Mouse (Mus musculus) duodenum, adult 2 months (tissue): ENCODE results near the gene Zbtb8a. TPM values are rescaled to one million over a fixed set of nuclear protein-coding genes. Genes with fewer than 3 reads are reported as not detected.

Experiments
- polyA plus RNA-seq: library from polyadenylated mRNA; depleted of rRNA; stranded (reverse); fragments of >200 nt; gene quantifications from 2 replicates; pipeline ENCODE4 v1.2.3, GENCODE M21; 2012; ENCODE audit warnings: low replicate concordance; rRNA removed

The Zbtb8a gene
- 2.4 and 4.3 TPM in 2 replicates for polyA plus RNA-seq

DNA sequence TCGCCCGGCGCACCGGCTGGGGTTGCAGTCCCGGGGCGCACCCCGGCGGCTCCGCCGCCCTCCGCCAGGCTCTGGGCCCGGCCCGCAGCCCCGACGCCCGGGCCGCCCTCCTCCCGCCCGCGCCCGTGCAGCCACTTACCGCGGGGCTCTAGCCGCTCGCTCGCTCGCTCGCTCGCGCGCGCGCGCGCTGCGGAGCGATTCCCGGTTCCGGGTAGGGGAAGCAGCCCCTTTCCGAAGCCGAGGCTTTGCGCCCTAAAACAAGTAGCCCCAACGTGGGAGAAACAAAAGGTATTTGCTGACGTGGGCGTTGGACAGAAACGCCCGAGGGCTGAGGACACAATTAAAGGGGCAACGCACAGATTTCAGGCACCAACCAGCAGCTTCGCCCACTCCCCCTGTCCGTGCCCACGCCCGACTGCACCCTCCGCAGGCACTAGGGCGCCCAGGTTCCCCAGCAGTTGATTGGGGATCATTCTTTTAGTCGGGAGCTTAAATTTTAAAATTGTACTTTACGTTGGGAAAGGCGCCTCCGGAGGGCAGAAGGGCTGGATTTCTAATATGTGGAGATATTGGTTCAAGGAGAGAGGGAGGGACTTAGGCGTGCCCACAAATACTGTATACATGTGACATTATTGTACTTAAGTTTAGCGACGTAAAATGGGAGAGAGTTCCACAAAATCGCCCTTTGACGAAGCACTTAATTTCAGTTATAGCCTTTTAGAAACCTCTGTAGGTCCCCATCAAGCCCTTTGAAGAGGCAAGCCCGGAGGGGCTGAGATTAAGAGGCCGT, at the start of gene Zbtb8a:
TSS of gene Zbtb8a (minus strand) at position 516 of the 790 bp plus-strand sequence.

DNA sequence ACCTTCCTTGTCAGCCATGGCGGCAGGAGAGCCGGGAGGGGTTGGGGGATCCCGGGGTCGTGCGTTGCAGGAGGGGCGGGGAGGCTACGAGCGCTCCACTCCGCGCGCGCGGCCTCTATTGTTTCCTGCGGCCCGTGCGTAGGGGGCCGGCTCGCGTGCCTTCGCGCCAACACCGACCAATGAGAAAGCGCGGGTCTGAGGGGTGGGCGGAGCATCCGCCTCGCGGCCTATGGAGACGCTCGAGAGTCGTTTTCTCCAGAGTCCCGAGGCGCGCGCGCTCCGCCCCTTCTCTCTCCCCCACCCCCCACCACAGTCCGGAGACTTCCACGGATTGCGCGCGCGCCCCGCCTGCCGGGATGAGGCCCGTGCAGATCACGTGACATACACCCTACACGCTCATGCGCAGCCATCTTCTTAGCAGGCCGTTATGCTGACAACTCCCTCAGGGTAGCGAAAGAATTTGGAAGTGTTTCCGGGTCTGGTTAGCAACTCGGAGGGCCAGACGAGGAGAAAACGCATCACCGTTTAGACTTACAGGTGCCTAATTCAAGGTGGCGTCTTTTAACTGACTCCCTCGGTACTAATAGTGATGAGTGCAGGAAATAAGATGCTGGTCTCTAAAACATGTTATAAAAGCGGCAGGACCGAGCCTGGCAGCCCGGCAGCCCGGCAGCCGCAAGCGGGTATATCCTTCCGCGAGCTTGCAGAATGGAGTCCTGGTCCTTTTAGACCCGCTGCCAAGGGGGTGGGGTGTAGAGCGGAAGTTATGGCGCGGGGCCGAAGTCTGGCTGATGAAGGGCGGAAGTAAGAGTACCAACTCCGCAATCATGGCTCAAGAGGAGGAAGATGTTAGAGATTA, 42.5 kb downstream of the Zbtb8a start, which contains the start of the genes Rbbp4 and Zbtb8os:
TSS of gene Rbbp4 (minus strand) at position 155 of the 859 bp plus-strand sequence.
TSS of gene Zbtb8os (plus strand) at position 480 of the 859 bp plus-strand sequence.

Other genes with a start within 250 kb of the Zbtb8a start
- 0.42 and 1.1 TPM in 2 replicates for gene Fndc5, start 241.1 kb downstream of the Zbtb8a start, polyA plus RNA-seq
- 2.1 and 2.7 TPM in 2 replicates for gene S100pbp, start 188.4 kb downstream of the Zbtb8a start, polyA plus RNA-seq
- gene Yars, start 188.4 kb downstream of the Zbtb8a start, polyA plus RNA-seq: 3.4 and 4.1 TPM in 2 replicates
- 158 and 230 TPM in 2 replicates for gene C77080, start 116.7 kb downstream of the Zbtb8a start, polyA plus RNA-seq
- 0.19 and 0.27 TPM in 2 replicates for gene Sync, start 90.5 kb downstream of the Zbtb8a start, polyA plus RNA-seq
- gene Rbbp4, start 42.7 kb downstream of the Zbtb8a start, polyA plus RNA-seq: 4.3 and 6.0 TPM in 2 replicates
- 4.1 and 6.8 TPM in 2 replicates for gene Zbtb8os, start 42.4 kb downstream of the Zbtb8a start, polyA plus RNA-seq
- gene Zbtb8b, start 62.7 kb upstream of the Zbtb8a start, polyA plus RNA-seq: not detected in 2 replicates
- gene Bsdc1, start 83.5 kb upstream of the Zbtb8a start, polyA plus RNA-seq: 13.4 and 21.0 TPM in 2 replicates
- gene Tssk3, start 112.9 kb upstream of the Zbtb8a start, polyA plus RNA-seq: not detected in 2 replicates
- gene Fam229a, start 113.1 kb upstream of the Zbtb8a start, polyA plus RNA-seq: 0.28 TPM in 1 of 2 replicates, not detected in the other
- gene Marcksl1, start 135.5 kb upstream of the Zbtb8a start, polyA plus RNA-seq: 12.7 and 25.1 TPM in 2 replicates
- 11.4 and 15.1 TPM in 2 replicates for gene Hdac1, start 164.6 kb upstream of the Zbtb8a start, polyA plus RNA-seq
- gene Lck, start 195.5 kb upstream of the Zbtb8a start, polyA plus RNA-seq: 3.1 and 9.9 TPM in 2 replicates
- gene Fam167b, start 200.4 kb upstream of the Zbtb8a start, polyA plus RNA-seq: 0.12 and 0.74 TPM in 2 replicates
- gene Eif3i, start 222.5 kb upstream of the Zbtb8a start, polyA plus RNA-seq: 131 and 141 TPM in 2 replicates
- 82.2 and 99.8 TPM in 2 replicates for gene Tmem234, start 222.6 kb upstream of the Zbtb8a start, polyA plus RNA-seq
- 2.8 and 3.6 TPM in 2 replicates for gene Dcdc2b, start 236.1 kb upstream of the Zbtb8a start, polyA plus RNA-seq
- 23.9 and 24.6 TPM in 2 replicates for gene Iqcc, start 241.0 kb upstream of the Zbtb8a start, polyA plus RNA-seq
- gene Ccdc28b, start 245.8 kb upstream of the Zbtb8a start, polyA plus RNA-seq: 4.5 and 7.3 TPM in 2 replicates